Mouse (Mus musculus) liver, embryonic 12.5 days (tissue): ENCODE results near the gene Hdac7. TPM values are rescaled to one million over a fixed set of nuclear protein-coding genes. Genes with fewer than 3 reads are reported as not detected.
A peak's percentile ranks its signal among the peaks of the same experiment; 100 is the strongest.

ENCODE experiments used
- ATAC-seq: fragments of 200-750 bp; cut with Nextera tagmentation; 2 replicates; pipeline ENCODE4 v1.8.0; 2017; ENCODE audit warnings: moderate number of reproducible peaks, mild to moderate bottlenecking, moderate library complexity
- H3K27ac ChIP-seq: fragments of 300-500 bp; sonication (generic); 2 replicates; pipeline ENCODE4 v1.5.1; 2016; ENCODE audit warnings: mild to moderate bottlenecking
- H3K27me3 ChIP-seq: fragments of 300-500 bp; sonication (generic); replicated peaks from 2 replicates; pipeline ENCODE4 v1.6.1; 2016; ENCODE audit warnings: mild to moderate bottlenecking, moderate library complexity
- H3K36me3 ChIP-seq: fragments of 300-500 bp; sonication (generic); 2 replicates; pipeline ENCODE4 v1.6.1; 2016; ENCODE audit warnings: mild to moderate bottlenecking, moderate library complexity
- H3K4me1 ChIP-seq: fragments of 300-500 bp; sonication (generic); 2 replicates; pipeline ENCODE4 v1.6.1; 2016
- H3K4me2 ChIP-seq: fragments of 300-500 bp; sonication (generic); 2 replicates; pipeline ENCODE4 v1.6.1; 2016; ENCODE audit warnings: mild to moderate bottlenecking, moderate library complexity
- H3K4me3 ChIP-seq: fragments of 300-500 bp; sonication (generic); 2 replicates; pipeline ENCODE4 v1.5.1; 2016; ENCODE audit warnings: mild to moderate bottlenecking, moderate library complexity
- H3K9ac ChIP-seq: fragments of 300-500 bp; sonication (generic); 2 replicates; pipeline ENCODE4 v1.6.1; 2016; ENCODE audit warnings: mild to moderate bottlenecking, moderate library complexity
- H3K9me3 ChIP-seq: fragments of 300-500 bp; sonication (generic); replicated peaks from 2 replicates; pipeline ENCODE4 v1.6.1; 2016; ENCODE audit warnings: mild to moderate bottlenecking, moderate library complexity
- WGBS: fragments of 180-500 bp; shearing (Covaris S2); methylation state at CpG from one replicate; pipeline ENCODE4 v1.1.7; 2016; ENCODE audit not compliant: insufficient replicate concordance; 5-methylcytosine and 5-hydroxymethylcytosine counted together
- polyA plus RNA-seq: library from polyadenylated mRNA; unstranded; fragments of >200 nt; fragmentation: Nextera tagmentation; extraction: Ambion mirVana; gene quantifications from 2 replicates; pipeline ENCODE4 v1.2.1, GENCODE M21; 2016

Gene Hdac7
- polyA plus RNA-seq, 1 experiment from 2014 or later = 14.3 TPM

DNA sequence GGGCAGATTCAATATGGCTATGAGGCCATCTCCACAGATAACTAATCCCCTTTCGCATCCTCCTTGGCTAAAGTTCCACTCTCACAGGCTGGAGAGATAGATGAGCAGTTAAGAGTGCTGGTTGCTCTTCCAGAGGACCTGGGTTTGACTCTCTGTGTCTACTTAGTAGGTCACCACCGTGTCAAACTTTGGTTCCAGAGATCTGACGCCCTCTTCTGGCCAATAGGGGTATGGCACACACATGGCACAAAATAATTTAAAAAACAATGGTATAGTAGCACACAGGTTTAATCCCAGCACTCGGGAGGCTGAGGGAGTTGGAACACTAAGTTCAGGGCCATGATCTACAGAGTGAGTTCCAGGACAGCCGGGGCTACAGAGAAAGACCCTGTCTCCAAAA is 50.0 kb downstream of the Hdac7 start:
- Histone ChIP-seq H3K36me3 (peaks cover 100% of the 10 kb centered on the region), H3K9ac (no peak overlapping the region), H3K4me3 (no peak overlapping the region), H3K27me3 (no peaks in the 10 kb centered on the region), H3K27ac (no peak overlapping the region), H3K9me3 (no peaks in the 10 kb centered on the region), H3K4me2 (no peak overlapping the region), H3K4me1 (peaks cover 8% of the 10 kb centered on the region)
- no peak for ATAC-seq
- 67% methylated on average over 5 of the region's 5 CpGs for WGBS

DNA sequence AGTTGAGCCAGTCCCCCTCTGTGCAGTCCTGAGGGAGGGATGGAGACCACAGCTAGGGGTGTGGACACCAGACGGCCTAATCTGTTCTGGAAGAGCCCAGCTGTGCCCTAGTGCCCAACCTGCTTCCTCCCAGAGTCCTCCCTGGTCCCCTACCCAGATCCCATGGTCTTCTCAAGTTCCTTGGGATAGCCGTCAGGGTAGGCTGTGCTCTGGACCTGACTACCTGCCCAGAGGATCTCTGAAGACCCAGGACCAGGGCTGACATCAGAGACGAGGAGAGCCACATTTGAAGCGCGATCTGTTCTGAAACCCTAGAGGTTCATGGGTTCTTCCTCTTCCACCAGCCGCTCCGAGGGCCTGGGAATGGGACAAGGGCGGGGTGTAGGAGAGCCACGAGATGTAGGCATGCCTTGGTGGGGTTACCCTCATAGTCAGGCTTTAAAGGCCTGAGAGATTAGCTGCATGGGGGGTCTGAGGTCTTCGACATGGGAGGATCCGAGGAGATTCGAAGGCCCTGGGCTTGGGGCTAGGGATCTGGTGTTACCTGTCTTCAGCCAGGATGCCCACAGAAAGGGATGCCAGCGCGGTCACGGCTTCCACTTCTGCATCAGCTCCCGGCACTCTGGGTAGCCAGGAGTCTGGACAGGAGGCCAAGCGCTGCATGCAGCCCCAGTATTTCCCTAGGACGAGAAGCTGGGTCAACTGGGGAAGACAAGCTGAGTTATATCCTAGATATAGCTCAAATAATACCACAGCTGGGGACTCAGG is 50.7 kb downstream of the Hdac7 start:
- H3K27ac ChIP-seq = no peak overlapping the region
- no peak overlapping the region for H3K9ac ChIP-seq
- no peak overlapping the region for H3K4me2 ChIP-seq
- ATAC-seq = no peak
- WGBS = 83% methylated on average over 18 of the region's 18 CpGs
- no peak overlapping the region for H3K4me3 ChIP-seq
- no peaks in the 10 kb centered on the region for H3K27me3 ChIP-seq
- H3K36me3 ChIP-seq = peaks cover 97% of the 10 kb centered on the region
- H3K4me1 ChIP-seq = peaks cover 15% of the 10 kb centered on the region
- no peaks in the 10 kb centered on the region for H3K9me3 ChIP-seq

DNA sequence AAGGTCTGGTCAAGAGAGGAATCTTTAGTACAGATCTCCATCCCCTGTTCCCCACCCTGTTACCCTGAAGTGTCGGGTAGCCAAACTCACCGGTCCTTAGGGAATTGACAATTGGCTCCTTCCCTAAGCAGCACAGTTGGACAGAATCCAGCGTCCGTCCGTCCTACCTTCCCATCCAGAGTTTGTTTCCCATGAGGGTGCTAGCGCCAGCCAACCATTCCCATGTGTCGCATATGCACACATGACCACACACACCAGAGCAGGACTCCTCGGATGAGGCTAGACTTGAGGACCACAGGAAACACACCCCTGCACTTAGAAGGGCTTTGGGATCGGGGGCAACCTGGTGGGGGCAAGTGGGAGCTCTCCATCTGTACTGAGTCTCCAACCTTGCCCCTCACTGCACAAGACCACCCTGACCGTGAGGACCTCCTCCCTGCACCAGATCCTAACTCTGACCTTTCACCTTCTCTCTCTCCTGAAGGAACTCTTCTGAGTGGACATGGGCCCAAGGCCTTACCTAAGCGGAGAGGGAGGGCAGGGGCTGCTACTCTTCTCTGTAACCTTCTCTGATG is 53.1 kb downstream of the Hdac7 start:
- WGBS = 87% methylated on average over 11 of the region's 11 CpGs

DNA sequence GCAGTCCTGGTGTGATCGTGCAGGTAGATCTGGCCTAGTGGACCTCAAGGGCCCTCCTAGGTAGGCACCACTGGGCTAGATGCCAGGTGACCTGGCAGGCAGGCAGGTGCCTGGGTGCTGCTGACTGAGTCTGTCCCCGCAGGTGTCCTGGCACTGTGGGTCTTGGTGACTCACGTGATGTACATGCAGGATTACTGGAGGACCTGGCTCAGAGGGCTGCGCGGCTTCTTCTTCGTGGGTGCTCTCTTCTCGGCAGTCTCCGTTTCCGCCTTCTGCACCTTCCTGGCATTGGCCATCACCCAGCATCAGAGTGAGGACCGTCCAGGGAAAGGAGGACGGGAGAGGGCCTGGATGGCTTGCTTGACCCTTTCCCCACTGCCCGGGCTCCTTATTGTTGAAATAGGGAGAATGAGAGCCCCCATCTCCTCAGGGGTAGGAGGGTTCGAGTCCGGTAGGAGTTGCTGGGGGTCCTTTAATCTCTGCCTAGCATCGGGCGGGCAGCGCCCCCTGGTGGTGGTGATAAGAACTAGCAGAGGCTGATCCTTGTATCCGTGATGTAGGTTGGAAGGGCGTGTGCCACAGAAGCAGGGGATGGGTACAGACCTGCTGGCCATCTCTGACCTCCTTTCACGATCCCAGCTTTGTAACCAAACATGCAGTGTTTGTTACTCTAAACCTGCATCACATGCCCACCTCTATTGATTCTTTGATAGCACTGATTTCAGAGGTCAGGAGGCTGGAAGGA is 54.4 kb downstream of the Hdac7 start:
- no peak for ATAC-seq
- no peak overlapping the region for H3K4me3 ChIP-seq
- H3K27ac ChIP-seq = 0 out of 2 replicates have a peak overlapping the region, but pooled peaks have one; percentile 97
- WGBS = 56% methylated on average over 20 of the region's 20 CpGs
- H3K9ac ChIP-seq = no peak overlapping the region
- peaks cover 51% of the 10 kb centered on the region for H3K4me1 ChIP-seq
- no peaks in the 10 kb centered on the region for H3K27me3 ChIP-seq
- no peaks in the 10 kb centered on the region for H3K9me3 ChIP-seq
- H3K4me2 ChIP-seq = no peak overlapping the region
- peaks cover 67% of the 10 kb centered on the region for H3K36me3 ChIP-seq

More for the DNA sequence above, 53.1 kb downstream of the Hdac7 start:
- Histone ChIP-seq H3K4me2 (no peak overlapping the region), H3K27ac (no peak overlapping the region), H3K9ac (no peak overlapping the region), H3K36me3 (peaks cover 80% of the 10 kb centered on the region), H3K27me3 (no peaks in the 10 kb centered on the region), H3K4me3 (no peak overlapping the region), H3K9me3 (no peaks in the 10 kb centered on the region), H3K4me1 (peaks cover 38% of the 10 kb centered on the region)
- ATAC-seq = no peak

DNA sequence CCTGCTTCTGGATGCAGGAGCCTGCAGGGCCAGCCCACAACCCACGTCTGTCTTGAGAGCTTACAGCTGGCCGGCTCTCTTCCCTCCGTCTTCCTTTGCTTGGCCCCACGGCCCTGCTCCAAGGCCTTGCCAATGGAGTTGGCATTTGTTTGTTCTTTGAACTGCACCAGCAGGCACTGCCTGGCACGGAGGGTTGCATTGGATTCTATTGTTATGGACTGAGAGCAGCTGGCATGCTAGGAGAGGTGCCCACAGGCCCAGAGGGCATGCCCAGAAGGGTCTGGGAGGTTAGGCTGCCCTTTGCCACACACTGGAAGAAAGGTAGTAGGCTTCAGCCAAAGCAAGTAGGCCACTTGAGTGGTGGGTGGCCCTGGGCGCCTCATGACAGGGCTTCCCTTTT is 55.5 kb downstream of the Hdac7 start:
- H3K4me3 ChIP-seq = no peak overlapping the region
- H3K9ac ChIP-seq = no peak overlapping the region
- no peaks in the 10 kb centered on the region for H3K9me3 ChIP-seq
- peaks cover 56% of the 10 kb centered on the region for H3K36me3 ChIP-seq
- peaks cover 54% of the 10 kb centered on the region for H3K4me1 ChIP-seq
- H3K4me2 ChIP-seq = peak overlapping the region; percentile 90; the same call in 1 of the 2 replicates
- no peak for ATAC-seq
- peak overlapping the region; percentile 97 for H3K27ac ChIP-seq
- no peaks in the 10 kb centered on the region for H3K27me3 ChIP-seq
- 61% methylated on average over 6 of the region's 6 CpGs for WGBS

DNA sequence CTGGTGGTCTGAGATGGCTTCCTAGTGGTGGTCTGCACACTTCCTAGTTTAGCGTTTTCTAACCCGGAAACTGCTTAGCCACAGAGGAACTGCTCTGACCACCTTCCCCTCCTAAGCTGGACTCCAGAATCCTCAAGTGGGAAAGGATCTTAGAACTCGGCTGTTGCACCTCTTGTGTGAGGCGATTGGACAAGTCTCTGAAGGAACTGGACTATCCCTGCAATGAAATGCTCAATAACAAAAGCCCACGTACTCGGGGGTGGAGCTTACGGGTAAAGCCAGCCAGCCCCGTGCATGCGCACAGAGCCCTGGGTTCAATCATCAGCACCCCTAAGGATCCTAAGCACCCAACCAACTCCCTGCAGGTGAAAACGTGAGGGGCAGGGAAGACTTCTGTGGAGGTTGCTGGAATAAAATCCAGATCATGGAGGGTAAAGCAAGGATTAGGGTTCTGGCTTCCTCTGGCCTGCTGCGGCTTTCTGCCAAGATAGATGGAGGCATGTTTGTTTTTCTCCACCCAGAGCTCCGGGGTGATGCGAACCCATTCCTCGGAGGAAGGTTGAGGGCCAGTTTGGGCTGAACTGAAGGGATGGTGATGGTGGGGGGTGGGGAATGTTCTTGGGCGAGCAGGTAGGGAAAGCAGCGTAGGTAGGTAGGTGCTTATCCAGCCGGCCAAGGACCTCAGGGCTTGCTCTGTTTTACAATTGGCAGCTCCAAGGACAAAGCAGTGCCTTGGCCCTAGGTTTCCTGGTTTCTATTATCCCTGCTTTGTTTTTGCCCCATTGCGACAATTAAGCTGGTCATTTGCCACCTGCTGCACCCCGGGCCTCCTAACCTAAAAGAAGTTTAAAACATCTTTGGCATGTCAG is 56.3 kb downstream of the Hdac7 start:
- H3K4me1 ChIP-seq = peaks cover 57% of the 10 kb centered on the region
- H3K4me3 ChIP-seq = peak overlapping the region; percentile 96
- H3K27ac ChIP-seq = peak overlapping the region; percentile 97

DNA sequence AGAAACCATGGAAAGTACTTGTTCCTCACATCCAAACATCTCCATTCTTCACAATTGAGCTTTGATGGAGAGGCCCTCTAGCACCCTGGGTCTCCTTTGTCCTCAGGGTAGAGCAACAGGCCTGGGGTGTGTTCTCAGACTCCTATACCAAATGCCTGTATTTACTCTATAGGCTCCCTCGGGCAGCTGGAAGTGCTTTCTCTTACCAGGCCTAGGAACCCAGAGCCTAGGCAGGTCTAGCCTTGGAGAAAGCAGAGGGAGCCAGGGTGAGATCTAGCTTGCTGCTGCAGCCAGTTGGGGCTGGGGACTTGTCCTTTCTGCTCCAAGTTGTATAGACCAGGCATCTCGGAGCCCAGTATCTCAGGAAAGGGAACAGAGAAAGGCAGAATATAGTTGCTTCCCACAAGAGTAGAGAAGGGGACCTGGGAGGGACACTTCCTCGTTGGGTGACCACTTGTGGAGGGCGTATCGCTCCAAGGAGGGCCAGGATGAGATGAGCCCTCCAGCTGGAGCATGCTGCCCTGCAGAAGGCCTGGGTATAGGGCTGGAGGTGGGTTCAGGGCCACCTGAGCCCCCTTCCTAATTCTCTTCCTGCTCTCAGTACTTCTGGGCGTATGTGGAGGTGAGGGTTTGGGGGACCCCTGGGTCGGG is 57.0 kb downstream of the Hdac7 start:
- H3K9me3 ChIP-seq = no peaks in the 10 kb centered on the region
- H3K4me3 ChIP-seq = peak overlapping the region; percentile 96
- ATAC-seq = no peak
- peak overlapping the region; percentile 90 for H3K4me2 ChIP-seq
- H3K27ac ChIP-seq = peak overlapping the region; percentile 97
- H3K9ac ChIP-seq = peak overlapping the region; percentile 99
- WGBS = 40% methylated on average over 7 of the region's 7 CpGs
- H3K27me3 ChIP-seq = peaks cover 10% of the 10 kb centered on the region
- peaks cover 40% of the 10 kb centered on the region for H3K36me3 ChIP-seq
- H3K4me1 ChIP-seq = peaks cover 65% of the 10 kb centered on the region

More for the DNA sequence above, 56.3 kb downstream of the Hdac7 start:
- Histone ChIP-seq H3K4me2 (peak overlapping the region; percentile 90), H3K27me3 (0 out of 2 replicates have a peak, but pooled peaks cover 2% of the 10 kb centered on the region), H3K9ac (peak overlapping the region; percentile 99), H3K36me3 (peaks cover 48% of the 10 kb centered on the region), H3K9me3 (no peaks in the 10 kb centered on the region)
- 64% methylated on average over 19 of the region's 19 CpGs for WGBS
- ATAC-seq = no peak

DNA sequence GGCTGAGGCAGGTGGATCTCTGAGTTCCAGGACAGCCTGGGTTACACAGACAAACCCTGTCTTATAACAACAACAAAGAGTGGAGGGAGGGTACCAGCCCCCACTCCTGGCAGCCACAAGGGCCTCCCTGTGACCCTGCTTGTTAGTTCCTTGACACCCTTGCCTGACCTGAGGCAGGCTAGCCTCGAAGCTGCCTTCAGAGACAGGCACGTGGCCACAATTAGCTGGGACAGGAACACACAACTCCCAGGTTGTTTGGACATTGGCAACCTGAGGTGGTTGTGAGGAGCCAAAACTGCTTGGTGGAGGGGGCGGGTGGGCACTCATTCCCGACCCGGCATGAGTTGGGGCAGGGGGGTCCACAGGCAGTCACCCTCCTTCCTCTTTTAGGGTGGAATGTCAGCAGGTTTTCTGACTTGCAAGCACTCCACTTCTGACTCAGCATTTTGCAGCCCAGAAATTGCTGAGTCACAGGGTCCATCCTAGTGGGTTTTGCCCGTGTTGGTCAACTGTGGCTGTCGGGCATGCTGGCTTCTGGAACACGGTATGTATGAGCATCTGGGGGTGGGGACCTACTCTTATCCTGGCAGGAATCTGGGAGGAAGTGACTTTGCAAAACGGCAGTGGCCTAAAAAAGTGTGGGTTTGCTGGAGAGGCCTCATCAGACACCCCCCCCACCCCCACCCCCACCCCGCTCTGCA is 57.7 kb downstream of the Hdac7 start:
- Histone ChIP-seq H3K4me1 (peaks cover 70% of the 10 kb centered on the region), H3K4me3 (peak overlapping the region; percentile 96), H3K9ac (peak overlapping the region; percentile 99)

DNA sequence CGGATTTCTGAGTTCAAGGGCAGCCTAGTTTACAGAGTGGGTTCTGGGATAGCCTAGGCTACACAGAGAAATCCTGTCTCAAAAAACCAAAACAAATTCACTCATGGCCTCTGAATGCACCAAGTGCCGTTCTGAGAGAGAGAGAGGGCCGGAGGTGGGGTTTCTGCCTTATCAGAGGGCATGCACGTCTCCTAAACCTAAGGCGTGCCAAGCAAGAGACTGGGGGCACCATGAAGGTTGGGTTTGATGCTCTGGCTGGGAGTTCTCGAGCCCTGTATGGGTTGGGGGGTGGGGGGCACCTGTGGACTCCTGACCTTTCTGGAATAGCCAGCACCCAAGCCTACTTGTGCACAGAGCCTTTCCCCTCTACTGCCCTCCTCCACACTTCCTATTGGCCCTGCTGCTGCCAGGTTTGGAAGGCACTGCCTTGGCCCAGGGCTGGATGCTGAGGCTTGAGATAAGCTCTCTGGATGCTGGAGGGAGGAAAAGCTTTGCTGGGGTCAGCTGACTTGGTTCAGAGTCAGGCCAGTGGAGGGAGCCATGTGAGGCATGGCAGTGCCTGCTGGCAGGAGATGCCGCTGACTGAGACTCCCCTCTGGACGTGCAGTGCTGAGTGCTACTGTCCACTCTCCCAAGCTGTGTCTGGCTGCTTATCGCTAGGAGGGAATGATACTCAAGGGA is 58.4 kb downstream of the Hdac7 start:
- Histone ChIP-seq H3K27me3 (peaks cover 23% of the 10 kb centered on the region), H3K4me1 (peaks cover 70% of the 10 kb centered on the region), H3K27ac (peak overlapping the region; percentile 97), H3K4me2 (peak overlapping the region; percentile 90), H3K9ac (peak overlapping the region; percentile 99), H3K9me3 (no peaks in the 10 kb centered on the region), H3K4me3 (peak overlapping the region; percentile 96), H3K36me3 (peaks cover 26% of the 10 kb centered on the region)
- ATAC-seq = peak; percentile 79
- WGBS = 28% methylated on average over 9 of the region's 9 CpGs

More for the DNA sequence above, 57.7 kb downstream of the Hdac7 start:
- 20% methylated on average over 10 of the region's 10 CpGs for WGBS
- H3K36me3 ChIP-seq = peaks cover 33% of the 10 kb centered on the region
- no peaks in the 10 kb centered on the region for H3K9me3 ChIP-seq
- peak overlapping the region; percentile 90 for H3K4me2 ChIP-seq
- peaks cover 17% of the 10 kb centered on the region for H3K27me3 ChIP-seq
- H3K27ac ChIP-seq = peak overlapping the region; percentile 97
- ATAC-seq = peak; percentile 18; the same call in 1 of the 2 replicates

DNA sequence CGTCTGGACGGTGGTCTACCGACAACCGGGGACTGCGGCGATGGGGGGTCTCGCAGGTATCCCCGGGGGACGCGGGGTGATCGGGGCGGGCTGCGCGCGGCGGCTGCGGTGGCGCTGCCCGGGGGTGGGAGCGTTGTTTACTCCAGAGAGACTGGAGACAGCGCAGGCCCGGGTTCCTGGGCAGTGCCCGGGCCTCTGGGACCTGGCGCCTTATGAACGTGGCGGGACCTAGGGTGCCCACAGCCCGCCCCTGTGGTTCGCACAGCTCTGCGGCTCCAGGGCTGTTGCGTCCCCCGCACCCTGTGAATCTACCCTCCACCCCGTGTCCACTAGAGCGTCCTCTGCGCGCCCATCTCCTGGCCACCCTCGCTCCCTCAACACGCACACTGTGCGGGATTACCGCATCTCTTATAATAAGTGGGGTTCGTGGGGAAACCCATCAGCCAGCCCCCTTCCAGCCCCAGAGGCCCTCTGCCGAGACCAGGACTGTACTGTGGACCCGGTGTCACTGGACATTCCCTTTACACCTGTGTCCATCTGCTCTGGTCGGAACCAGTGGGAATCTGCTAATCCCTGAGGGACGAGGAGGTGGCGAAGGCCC is 59.6 kb downstream of the Hdac7 start:
- Histone ChIP-seq H3K9ac (peak overlapping the region; percentile 99), H3K36me3 (peaks cover 14% of the 10 kb centered on the region), H3K27me3 (peaks cover 25% of the 10 kb centered on the region), H3K4me1 (peaks cover 66% of the 10 kb centered on the region), H3K4me2 (peak overlapping the region; percentile 90), H3K27ac (peak overlapping the region; percentile 97), H3K4me3 (peak overlapping the region; percentile 96), H3K9me3 (no peaks in the 10 kb centered on the region)
- 4% methylated on average over 45 of the region's 45 CpGs for WGBS
- peak; percentile 61 for ATAC-seq
